Mouse (Mus musculus) forebrain, embryonic 16.5 days (tissue): ENCODE results near the gene Zc3h12a. TPM values are rescaled to one million over a fixed set of nuclear protein-coding genes. Genes with fewer than 3 reads are reported as not detected.

Source experiments
- ATAC-seq: fragments of 200-750 bp; cut with Nextera tagmentation; 2 replicates; pipeline ENCODE4 v1.8.0; 2017; ENCODE audit warnings: mild to moderate bottlenecking, moderate library complexity
- H3K27ac ChIP-seq: fragments of 300-500 bp; sonication (generic); 2 replicates; pipeline ENCODE4 v1.5.1; 2014; ENCODE audit warnings: low read length, control low read depth
- H3K27me3 ChIP-seq: fragments of 300-500 bp; sonication (generic); replicated peaks from 2 replicates; pipeline ENCODE4 v1.6.1; 2014; ENCODE audit warnings: low read length; ENCODE audit not compliant: control insufficient read depth, insufficient read depth
- H3K36me3 ChIP-seq: fragments of 300-500 bp; sonication (generic); 2 replicates; pipeline ENCODE4 v1.6.1; 2014; ENCODE audit not compliant: control insufficient read depth, insufficient read depth
- H3K4me1 ChIP-seq: fragments of 300-500 bp; sonication (generic); replicated peaks from 2 replicates; pipeline ENCODE4 v1.6.1; 2014; ENCODE audit warnings: low read length; ENCODE audit not compliant: control insufficient read depth, insufficient read depth
- H3K4me2 ChIP-seq: fragments of 300-500 bp; sonication (generic); 2 replicates; pipeline ENCODE4 v1.6.1; 2014; ENCODE audit warnings: mild to moderate bottlenecking, low read length, control low read depth
- H3K4me3 ChIP-seq: fragments of 300-500 bp; sonication (generic); replicated peaks from 2 replicates; pipeline ENCODE4 v1.5.1; 2014; ENCODE audit warnings: mild to moderate bottlenecking, low read length, control low read depth
- H3K9ac ChIP-seq: fragments of 300-500 bp; sonication (generic); replicated peaks from 2 replicates; pipeline ENCODE4 v1.6.1; 2014; ENCODE audit warnings: low read depth, low read length, control low read depth
- H3K9me3 ChIP-seq: fragments of 300-500 bp; sonication (generic); 2 replicates; pipeline ENCODE4 v1.6.1; 2016; ENCODE audit warnings: low read length; ENCODE audit not compliant: control insufficient read depth
- WGBS: fragments of 180-500 bp; shearing (Covaris S2); extraction: QIAGEN DNeasy Blood & Tissue Kit; methylation state at CpG from one replicate; pipeline ENCODE4 v1.1.7; 2014; 5-methylcytosine and 5-hydroxymethylcytosine counted together
- polyA plus RNA-seq: library from polyadenylated mRNA; unstranded; fragments of >200 nt; fragmentation: Nextera tagmentation; extraction: Ambion mirVana; gene quantifications from 2 replicates; pipeline ENCODE4 v1.2.1, GENCODE M21; 2015

Gene Zc3h12a
- polyA plus RNA-seq, 1 experiment from 2014 or later = 0.13 TPM

GRCm38 (mm10) chr4:125077700-125078099 lies 49.9 kb downstream of the Zc3h12a start:
- no peak overlapping the region for H3K9ac ChIP-seq
- WGBS = 92% methylated on average over 2 of the region's 2 CpGs
- ATAC-seq = no peak

More at GRCm38 (mm10) chr4:125077700-125078099, 49.9 kb downstream of the Zc3h12a start:
- no peak overlapping the region for H3K27ac ChIP-seq
- H3K27me3 ChIP-seq = no peaks in the 10 kb centered on the region
- no peak overlapping the region for H3K4me2 ChIP-seq
- no peak overlapping the region for H3K4me3 ChIP-seq
- H3K9me3 ChIP-seq = no peaks in the 10 kb centered on the region
- no peaks in the 10 kb centered on the region for H3K4me1 ChIP-seq
- H3K36me3 ChIP-seq = peaks cover 15% of the 10 kb centered on the region

Other genes with a start within 250 kb of the Zc3h12a start
- gene Epha10, start 246.9 kb downstream of the Zc3h12a start, polyA plus RNA-seq = 1.2 and 2.7 TPM in 2 replicates
- 17.1 and 17.2 TPM in 2 replicates for gene 9930104L06Rik, start 190.8 kb downstream of the Zc3h12a start, polyA plus RNA-seq
- gene Cdca8, start 188.5 kb downstream of the Zc3h12a start, polyA plus RNA-seq = 70.0 and 76.6 TPM in 2 replicates
- gene Rspo1, start 141.4 kb downstream of the Zc3h12a start, polyA plus RNA-seq = 1.1 and 1.3 TPM in 2 replicates
- 101 and 107 TPM in 2 replicates for gene Gnl2, start 111.3 kb downstream of the Zc3h12a start, polyA plus RNA-seq
- gene Dnali1, start 62.1 kb downstream of the Zc3h12a start, polyA plus RNA-seq = 0.41 and 0.51 TPM in 2 replicates
- 27.3 and 29.7 TPM in 2 replicates for gene Snip1, start 61.2 kb downstream of the Zc3h12a start, polyA plus RNA-seq
- 148 and 154 TPM in 2 replicates for gene Meaf6, start 42.7 kb downstream of the Zc3h12a start, polyA plus RNA-seq